Mouse (Mus musculus): ENCODE data around the gene Chkb.

DNA sequence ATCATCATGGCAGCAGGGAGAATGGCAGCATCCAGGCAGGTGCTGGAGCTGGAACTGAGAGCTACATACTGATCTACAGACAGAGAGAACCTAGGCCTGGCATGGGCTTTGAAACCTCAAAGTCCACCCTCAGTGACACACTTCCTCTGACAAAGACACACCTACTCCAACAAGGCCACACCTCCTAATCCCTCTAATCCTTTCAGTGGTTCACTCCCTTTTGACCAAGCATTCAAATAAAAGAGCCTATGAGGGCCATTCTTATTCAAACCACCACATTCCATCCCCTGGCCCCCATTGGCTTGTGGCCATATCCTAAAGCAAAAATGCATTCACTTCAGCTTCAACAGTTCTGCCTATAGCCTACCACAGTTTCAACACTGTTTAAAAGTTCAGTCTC is 23.0 kb downstream of the Chkb start:
- TF ChIP-seq POLR2A (IDR thresholded peaks at IDR 0.05; ENCODE audit: borderline replicate concordance, control insufficient read depth, low read depth, low read length) (no peak), CTCF (IDR thresholded peaks at IDR 0.05; ENCODE audit: control insufficient read depth, insufficient read depth, low read length) (no peak)

Measured in bone marrow, adult 2 months (tissue).